Mouse (Mus musculus) kidney, adult 18-20 months (tissue): ENCODE data around the gene Dennd4b.
"Not testable (repeated sequence)": the region's sequence is repeated elsewhere in the genome, so short reads cannot be mapped to it uniquely, and the experiment has no call there.

Experiments
- DNase-seq: peaks from one replicate; pipeline ENCODE4 v3.0.0; 2021

Dennd4b gene

DNA sequence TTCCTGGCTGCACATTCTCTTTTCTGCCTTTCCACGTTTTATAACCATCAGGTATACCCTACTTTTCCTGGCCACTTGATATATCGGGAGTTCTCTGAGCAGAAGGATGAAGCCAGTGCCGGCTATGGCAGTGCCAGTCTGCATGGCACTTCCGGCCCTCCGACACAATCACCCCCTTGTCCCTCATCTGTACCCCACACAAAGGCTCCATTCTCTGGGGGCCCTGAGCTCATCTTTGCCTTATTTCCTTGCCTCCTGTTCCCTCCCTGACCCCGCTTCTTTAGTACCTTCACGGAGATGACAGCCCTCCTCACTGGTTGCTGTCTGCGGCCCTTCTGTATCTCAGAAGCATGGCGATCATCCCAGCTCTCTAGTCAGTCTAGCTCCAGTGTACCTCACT lies 15.7 kb downstream of the Dennd4b start:
- DNase-seq, result no peak

DNA sequence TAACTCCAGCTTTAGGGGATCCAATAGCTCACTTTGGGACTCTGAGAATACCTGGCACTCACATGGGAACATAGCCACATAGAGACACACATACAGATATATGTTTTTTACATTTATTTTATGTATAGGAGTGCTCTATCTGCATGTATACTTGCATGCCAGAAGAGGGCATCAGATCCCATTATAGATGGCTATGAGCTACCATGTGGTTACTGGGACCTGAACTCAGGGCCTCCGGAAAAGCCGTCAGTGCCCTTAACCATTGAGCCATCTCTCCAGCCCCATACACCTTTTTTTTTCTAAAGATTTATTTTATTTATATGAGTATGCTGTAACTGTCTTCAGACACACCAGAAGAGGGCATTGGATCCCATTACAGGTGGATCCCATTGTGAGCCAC lies 19.2 kb downstream of the Dennd4b start:
- no peak for DNase-seq

DNA sequence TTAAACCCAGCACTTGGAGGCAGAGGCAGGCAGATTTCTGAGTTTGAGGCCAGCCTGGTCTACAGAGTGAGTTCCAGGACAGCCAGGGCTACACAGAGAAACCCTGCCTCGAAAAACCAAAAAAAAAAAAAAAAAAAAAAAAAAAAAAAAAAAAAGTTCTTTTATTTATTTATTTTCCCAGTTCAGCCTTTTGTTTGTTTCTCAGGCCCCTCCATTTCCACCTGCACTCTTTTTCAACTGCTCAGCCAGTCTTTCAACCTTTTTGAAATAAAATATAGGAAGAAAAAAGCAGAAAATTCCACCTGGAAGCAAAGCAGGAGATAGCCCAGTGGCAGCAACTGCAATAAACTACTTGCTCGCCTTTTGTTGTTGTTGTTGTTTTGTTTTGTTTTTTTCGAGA lies 24.4 kb downstream of the Dennd4b start:
- not testable (repeated sequence) for DNase-seq

- no peak for DNase-seq
Measured at GRCm38 (mm10) chr3:90290602-90291001, 25.6 kb downstream of the Dennd4b start.

GRCm38 (mm10) chr3:90291982-90292344 lies 27.0 kb downstream of the Dennd4b start:
- no peak for DNase-seq

- DNase-seq, result peak; percentile 98
Measured at GRCm38 (mm10) chr3:90292345-90293275, 27.6 kb downstream of the Dennd4b start, which contains the start of gene Gatad2b. Gene Gatad2b, plus strand, starts transcription at chr3:90293178.

- no peak for DNase-seq
Measured at GRCm38 (mm10) chr3:90293352-90294063, 28.5 kb downstream of the Dennd4b start.

GRCm38 (mm10) chr3:90294064-90294440 lies 29.1 kb downstream of the Dennd4b start:
- DNase-seq, result peak; percentile 23

- DNase-seq, result no peak
Measured at GRCm38 (mm10) chr3:90294651-90295050, 29.7 kb downstream of the Dennd4b start.

DNA sequence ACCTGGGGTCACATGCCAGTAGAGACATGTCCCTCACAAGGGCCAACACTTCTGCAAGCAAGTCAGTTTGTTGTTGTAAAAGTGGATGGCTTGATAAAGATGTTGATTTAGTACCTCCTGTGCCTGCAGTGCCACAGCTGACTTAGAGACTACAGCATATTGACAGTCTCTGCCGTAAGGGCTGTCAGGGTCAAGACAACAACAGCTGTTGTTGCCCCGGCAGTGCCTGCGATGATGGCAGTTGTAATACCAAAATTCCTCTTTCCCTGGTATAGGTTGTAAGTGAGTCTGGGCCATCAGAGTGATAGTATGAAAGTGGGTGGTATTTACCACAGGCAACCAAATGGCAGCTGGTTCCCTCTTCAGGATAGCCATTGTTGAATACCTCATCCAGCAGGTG lies 40.8 kb downstream of the Dennd4b start:
- no peak for DNase-seq

DNA sequence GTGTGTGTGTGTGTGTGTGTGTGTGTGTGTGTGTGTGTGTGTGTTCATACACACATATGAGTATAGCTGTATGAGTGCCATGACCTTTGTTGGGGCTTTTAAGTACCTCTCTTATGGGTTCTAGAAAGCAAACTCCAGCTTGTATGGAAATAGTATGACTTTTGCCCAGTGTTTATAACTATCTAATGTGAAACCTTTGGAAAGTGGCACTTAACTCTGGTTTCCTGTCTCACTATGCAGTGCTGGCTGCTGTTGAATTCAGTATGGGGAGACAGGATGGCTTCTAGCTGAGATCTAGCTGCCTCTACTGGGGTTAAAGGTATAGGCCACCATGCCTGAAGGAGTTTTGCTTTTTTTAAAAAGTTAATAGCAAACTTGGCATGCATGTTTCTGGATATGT lies 44.6 kb downstream of the Dennd4b start:
- DNase-seq, result no peak

DNA sequence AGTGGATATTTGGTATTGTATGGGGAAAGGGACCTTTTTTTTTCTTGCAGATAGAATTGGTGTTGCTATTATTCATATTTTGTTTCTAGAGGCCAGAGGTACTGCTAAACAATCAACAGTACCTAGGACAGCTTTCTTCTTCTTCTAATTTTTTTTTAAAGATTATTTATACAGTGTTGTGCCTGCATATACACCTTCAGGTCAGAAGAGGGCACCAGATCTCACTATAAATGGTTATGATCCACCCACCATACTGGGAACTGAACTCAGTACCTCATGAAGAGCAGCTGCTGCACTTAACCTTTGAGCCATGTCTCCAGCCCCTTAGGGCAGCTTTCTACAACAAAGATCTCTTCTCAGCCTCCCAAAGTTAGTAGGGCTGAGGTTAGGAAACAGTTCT lies 48.4 kb downstream of the Dennd4b start:
- DNase-seq, result no peak

- no peak for DNase-seq
Measured at GRCm38 (mm10) chr3:90314241-90314640, 49.3 kb downstream of the Dennd4b start.

- no peak for DNase-seq
Measured at GRCm38 (mm10) chr3:90322289-90322688, 57.3 kb downstream of the Dennd4b start.

- DNase-seq, result peak; percentile 71
Measured at GRCm38 (mm10) chr3:90323119-90323518, 58.1 kb downstream of the Dennd4b start.
